Mouse (Mus musculus): ENCODE results near the gene Aoc2. TPM values are rescaled to one million over a fixed set of nuclear protein-coding genes. Genes with fewer than 3 reads are reported as not detected.
A peak's percentile ranks its signal among the peaks of the same experiment; 100 is the strongest.

Aoc2 gene
- polyA plus RNA-seq, 1 experiment from 2014 or later = 0.86 TPM

DNA sequence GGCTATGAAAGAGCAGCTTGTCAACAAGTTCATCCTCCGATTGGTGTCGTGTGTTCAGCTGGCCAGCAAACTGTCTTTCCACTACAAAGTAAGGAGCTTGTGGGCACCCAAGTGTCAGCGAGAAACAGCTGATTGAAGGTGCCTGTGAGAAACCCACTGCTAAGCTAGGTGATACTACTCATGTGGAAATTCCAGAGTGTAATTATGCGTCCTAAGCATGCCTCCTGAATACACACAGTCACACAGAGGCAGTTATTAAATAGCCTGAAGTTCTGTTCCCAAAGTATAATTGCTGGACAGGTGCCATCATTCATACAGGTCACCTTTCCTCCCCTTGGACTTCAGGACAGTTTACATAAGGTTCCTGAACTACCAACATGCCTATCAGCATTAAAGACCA lies 41.1 kb upstream of the Aoc2 start:
- no peak overlapping the region for H3K27ac ChIP-seq (ENCODE audit: low read length)
- H3K4me2 ChIP-seq (ENCODE audit: low read depth, low read length) = no peak overlapping the region
- H3K4me1 ChIP-seq (ENCODE audit: control insufficient read depth, insufficient read depth, low read length) = peaks cover 7% of the 10 kb centered on the region
- no peak overlapping the region for H3K9ac ChIP-seq (ENCODE audit: low read depth, low read length)
- H3K27me3 ChIP-seq (replicated peaks; ENCODE audit: control insufficient read depth, insufficient read depth, low read length) = no peaks in the 10 kb centered on the region
- no peaks in the 10 kb centered on the region; the same call in 1 of the 2 replicates for H3K36me3 ChIP-seq (ENCODE audit: control insufficient read depth, insufficient read depth, low read length)
- H3K4me3 ChIP-seq (ENCODE audit: low read length) = no peak overlapping the region
- no peaks in the 10 kb centered on the region for H3K9me3 ChIP-seq (ENCODE audit: control insufficient read depth, low read length)
- 70% methylated on average over 4 of the region's 4 CpGs for WGBS
- ATAC-seq = no peak

DNA sequence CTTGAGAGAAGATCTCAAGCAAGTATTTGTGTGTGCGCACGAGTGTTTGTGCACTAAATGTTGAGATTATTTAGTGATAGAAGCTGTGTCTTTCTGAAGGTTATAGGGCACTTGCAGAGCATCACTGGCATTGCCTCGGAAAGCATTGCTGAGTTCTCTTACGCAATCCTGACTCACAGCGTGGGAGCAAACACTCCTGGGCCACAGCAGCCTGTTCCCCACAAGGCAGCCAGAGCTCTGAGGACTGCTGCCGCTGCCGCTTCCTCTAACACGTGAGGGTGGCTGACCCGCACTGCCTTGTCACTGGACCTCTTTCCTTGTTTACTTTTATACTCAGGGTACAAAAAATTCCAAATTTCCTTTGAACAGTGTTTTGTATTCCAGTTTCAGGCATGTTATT lies 37.6 kb upstream of the Aoc2 start:
- Histone ChIP-seq H3K36me3 (ENCODE audit: control insufficient read depth, insufficient read depth, low read length) (peaks cover 7% of the 10 kb centered on the region; the same call in 1 of the 2 replicates), H3K4me3 (ENCODE audit: low read length) (no peak overlapping the region), H3K4me2 (ENCODE audit: low read depth, low read length) (no peak overlapping the region), H3K9ac (ENCODE audit: low read depth, low read length) (no peak overlapping the region), H3K9me3 (ENCODE audit: control insufficient read depth, low read length) (no peaks in the 10 kb centered on the region), H3K4me1 (ENCODE audit: control insufficient read depth, insufficient read depth, low read length) (no peaks in the 10 kb centered on the region), H3K27me3 (replicated peaks; ENCODE audit: control insufficient read depth, insufficient read depth, low read length) (no peaks in the 10 kb centered on the region), H3K27ac (ENCODE audit: low read length) (no peak overlapping the region)
- WGBS = 79% methylated on average over 9 of the region's 9 CpGs
- no peak for ATAC-seq

DNA sequence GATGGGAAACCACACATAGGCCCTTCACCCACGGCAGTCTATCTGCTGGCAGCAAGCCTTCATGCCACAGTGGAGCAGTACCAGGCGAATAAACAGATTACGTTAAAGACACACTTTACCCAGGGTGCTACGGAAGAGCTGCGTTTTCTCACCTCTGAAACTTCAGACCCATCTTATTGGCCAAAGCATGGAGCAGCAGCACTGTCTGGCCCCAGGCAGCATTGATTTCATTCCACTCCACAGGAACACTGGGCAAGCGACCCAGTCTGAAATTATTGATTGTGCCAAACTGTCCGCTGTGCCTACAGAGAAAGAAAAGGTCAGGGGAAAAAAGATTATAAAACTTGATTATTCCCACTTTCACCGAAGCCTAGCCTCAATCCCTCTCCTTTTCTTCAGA lies 33.6 kb upstream of the Aoc2 start:
- Histone ChIP-seq H3K4me1 (ENCODE audit: control insufficient read depth, insufficient read depth, low read length) (no peaks in the 10 kb centered on the region), H3K27me3 (replicated peaks; ENCODE audit: control insufficient read depth, insufficient read depth, low read length) (no peaks in the 10 kb centered on the region), H3K9me3 (ENCODE audit: control insufficient read depth, low read length) (no peaks in the 10 kb centered on the region), H3K27ac (ENCODE audit: low read length) (no peak overlapping the region), H3K4me3 (ENCODE audit: low read length) (no peak overlapping the region), H3K4me2 (ENCODE audit: low read depth, low read length) (no peak overlapping the region), H3K36me3 (ENCODE audit: control insufficient read depth, insufficient read depth, low read length) (peaks cover 19% of the 10 kb centered on the region), H3K9ac (ENCODE audit: low read depth, low read length) (no peak overlapping the region)
- ATAC-seq = no peak
- 96% methylated on average over 8 of the region's 8 CpGs for WGBS

GRCm38 (mm10) chr11:101295191-101295590 lies 29.7 kb upstream of the Aoc2 start:
- H3K9ac ChIP-seq (ENCODE audit: low read depth, low read length) = no peak overlapping the region
- peaks cover 18% of the 10 kb centered on the region; the same call in 1 of the 2 replicates for H3K36me3 ChIP-seq (ENCODE audit: control insufficient read depth, insufficient read depth, low read length)
- H3K9me3 ChIP-seq (ENCODE audit: control insufficient read depth, low read length) = no peaks in the 10 kb centered on the region
- no peak overlapping the region for H3K4me3 ChIP-seq (ENCODE audit: low read length)
- H3K27ac ChIP-seq (ENCODE audit: low read length) = no peak overlapping the region
- no peaks in the 10 kb centered on the region for H3K4me1 ChIP-seq (ENCODE audit: control insufficient read depth, insufficient read depth, low read length)
- no peaks in the 10 kb centered on the region for H3K27me3 ChIP-seq (replicated peaks; ENCODE audit: control insufficient read depth, insufficient read depth, low read length)
- no peak for ATAC-seq
- 91% methylated on average over 8 of the region's 8 CpGs for WGBS
- H3K4me2 ChIP-seq (ENCODE audit: low read depth, low read length) = no peak overlapping the region

DNA sequence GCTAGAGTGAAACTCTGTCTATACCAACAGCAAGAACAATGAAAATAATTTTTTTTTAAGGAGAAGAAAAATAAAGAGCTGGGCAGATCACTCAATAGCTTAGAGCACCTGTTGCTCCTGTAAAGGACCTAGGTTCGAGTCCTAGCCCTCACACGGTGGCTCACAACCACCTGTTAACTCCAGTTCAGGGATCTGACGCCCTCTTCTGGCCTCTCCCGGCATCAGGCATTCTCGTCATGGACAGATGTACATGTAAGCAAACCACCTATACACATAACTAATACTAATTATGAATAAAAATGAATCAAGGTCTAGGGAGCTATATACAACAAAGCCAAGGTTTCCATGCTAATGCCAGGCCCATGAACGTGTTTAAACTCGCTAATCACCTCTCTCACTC lies 24.0 kb upstream of the Aoc2 start:
- 63% methylated on average over 7 of the region's 7 CpGs for WGBS
- Histone ChIP-seq H3K36me3 (ENCODE audit: control insufficient read depth, insufficient read depth, low read length) (0 out of 2 replicates have a peak, but pooled peaks cover 3% of the 10 kb centered on the region), H3K4me1 (ENCODE audit: control insufficient read depth, insufficient read depth, low read length) (peaks cover 13% of the 10 kb centered on the region; the same call in 1 of the 2 replicates), H3K27ac (ENCODE audit: low read length) (no peak overlapping the region), H3K9me3 (ENCODE audit: control insufficient read depth, low read length) (no peaks in the 10 kb centered on the region), H3K4me2 (ENCODE audit: low read depth, low read length) (peak overlapping the region; percentile 85), H3K27me3 (replicated peaks; ENCODE audit: control insufficient read depth, insufficient read depth, low read length) (no peaks in the 10 kb centered on the region), H3K9ac (ENCODE audit: low read depth, low read length) (peak overlapping the region; percentile 87), H3K4me3 (ENCODE audit: low read length) (peak overlapping the region; percentile 90)
- no peak for ATAC-seq

- Histone ChIP-seq H3K9ac (ENCODE audit: low read depth, low read length) (peak overlapping the region; percentile 87), H3K4me3 (ENCODE audit: low read length) (peak overlapping the region; percentile 90), H3K27me3 (replicated peaks; ENCODE audit: control insufficient read depth, insufficient read depth, low read length) (no peaks in the 10 kb centered on the region), H3K27ac (ENCODE audit: low read length) (peak overlapping the region; percentile 43; the same call in 1 of the 2 replicates), H3K4me2 (ENCODE audit: low read depth, low read length) (peak overlapping the region; percentile 85), H3K36me3 (ENCODE audit: control insufficient read depth, insufficient read depth, low read length) (0 out of 2 replicates have a peak, but pooled peaks cover 3% of the 10 kb centered on the region), H3K9me3 (ENCODE audit: control insufficient read depth, low read length) (no peaks in the 10 kb centered on the region), H3K4me1 (ENCODE audit: control insufficient read depth, insufficient read depth, low read length) (peaks cover 13% of the 10 kb centered on the region; the same call in 1 of the 2 replicates)
- peak; percentile 54 for ATAC-seq
- WGBS = 11% methylated on average over 26 of the region's 26 CpGs
These were observed 23.4 kb upstream of the Aoc2 start for GRCm38 (mm10) chr11:101301299-101302003.

DNA sequence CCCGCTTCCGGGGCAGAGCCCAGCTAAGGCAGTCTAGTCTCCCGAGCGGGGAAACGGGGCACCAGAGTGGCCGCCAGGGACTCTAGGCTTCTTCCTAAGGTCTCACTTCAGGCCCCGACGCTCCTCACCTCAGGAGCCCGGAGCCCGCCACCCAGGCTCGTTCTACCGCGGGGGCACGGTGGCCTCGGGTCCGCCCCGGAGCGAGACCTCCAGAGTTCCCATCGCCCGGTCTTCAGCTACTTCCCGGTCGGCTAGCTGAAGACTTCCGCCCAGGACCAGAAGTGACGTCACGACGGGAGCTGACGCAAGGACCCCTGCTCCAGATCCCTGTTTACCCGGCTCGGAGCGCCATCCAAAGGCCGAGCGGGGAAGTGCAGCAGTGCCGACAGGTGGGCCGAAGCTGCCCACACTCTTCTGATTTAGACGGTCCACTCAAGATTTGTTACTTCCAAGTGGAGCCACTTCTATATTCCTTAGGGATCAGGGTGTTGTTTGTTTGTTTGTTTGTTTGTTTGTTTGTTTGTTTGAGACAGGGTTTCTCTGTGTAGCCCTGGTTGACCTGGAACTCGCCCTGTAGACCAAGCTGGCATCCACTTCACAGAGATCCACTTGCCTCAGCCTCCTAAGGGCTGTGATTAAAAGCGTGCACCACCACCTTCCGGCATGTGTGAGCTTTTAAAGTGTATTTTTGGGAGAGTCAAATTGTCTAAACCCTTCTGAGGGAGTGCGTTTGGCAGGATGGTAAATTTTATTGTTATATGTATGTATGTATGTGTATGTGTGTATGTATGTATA lies 22.7 kb upstream of the Aoc2 start, which contains the start of gene Becn1:
TSS of gene Becn1 (minus strand) at position 283 of the 795 bp plus-strand sequence.
- peak; percentile 96 for ATAC-seq
- Histone ChIP-seq H3K9ac (ENCODE audit: low read depth, low read length) (peak within 1 kb of the TSS; percentile 87), H3K27me3 (replicated peaks; ENCODE audit: control insufficient read depth, insufficient read depth, low read length) (no peaks in the 10 kb centered on the region), H3K4me3 (ENCODE audit: low read length) (peak within 1 kb of the TSS; percentile 90), H3K4me2 (ENCODE audit: low read depth, low read length) (peak within 1 kb of the TSS; percentile 85), H3K9me3 (ENCODE audit: control insufficient read depth, low read length) (no peaks in the 10 kb centered on the region), H3K4me1 (ENCODE audit: control insufficient read depth, insufficient read depth, low read length) (peaks cover 13% of the 10 kb centered on the region; the same call in 1 of the 2 replicates), H3K27ac (ENCODE audit: low read length) (peak within 1 kb of the TSS; percentile 43; the same call in 1 of the 2 replicates), H3K36me3 (ENCODE audit: control insufficient read depth, insufficient read depth, low read length) (0 out of 2 replicates have a peak, but pooled peaks cover 3% of the 10 kb centered on the region)
- WGBS = 5% methylated on average over 39 of the region's 39 CpGs

DNA sequence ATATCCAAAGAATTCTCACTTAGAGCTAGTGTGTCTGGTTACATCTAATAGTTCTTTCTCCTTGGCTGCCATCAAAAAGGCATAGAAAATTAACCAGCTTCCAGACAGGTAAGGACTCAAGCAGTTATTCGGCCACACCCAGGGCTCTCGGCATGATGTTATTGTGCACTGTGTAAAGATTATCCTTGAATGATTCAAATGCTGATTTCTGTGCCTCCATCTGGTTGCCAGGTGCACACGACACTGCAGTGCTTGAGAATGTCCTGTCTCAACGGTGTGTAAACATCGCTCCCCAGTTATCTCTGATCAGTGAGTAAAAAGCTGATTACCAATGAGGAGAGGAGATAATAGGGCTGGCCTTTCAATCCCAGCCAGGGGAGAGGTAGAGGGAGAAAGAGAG lies 17.1 kb upstream of the Aoc2 start:
- WGBS = 26% methylated on average over 5 of the region's 5 CpGs

GRCm38 (mm10) chr11:101311083-101311482 lies 13.8 kb upstream of the Aoc2 start:
- Histone ChIP-seq H3K36me3 (ENCODE audit: control insufficient read depth, insufficient read depth, low read length) (no peaks in the 10 kb centered on the region), H3K4me3 (ENCODE audit: low read length) (no peak overlapping the region), H3K4me1 (ENCODE audit: control insufficient read depth, insufficient read depth, low read length) (no peaks in the 10 kb centered on the region), H3K27ac (ENCODE audit: low read length) (no peak overlapping the region), H3K9me3 (ENCODE audit: control insufficient read depth, low read length) (no peaks in the 10 kb centered on the region), H3K4me2 (ENCODE audit: low read depth, low read length) (no peak overlapping the region), H3K9ac (ENCODE audit: low read depth, low read length) (no peak overlapping the region), H3K27me3 (replicated peaks; ENCODE audit: control insufficient read depth, insufficient read depth, low read length) (no peaks in the 10 kb centered on the region)
- no peak for ATAC-seq
- 88% methylated on average over 3 of the region's 3 CpGs for WGBS

More for the DNA sequence above, 17.1 kb upstream of the Aoc2 start:
- Histone ChIP-seq H3K4me3 (ENCODE audit: low read length) (no peak overlapping the region), H3K9ac (ENCODE audit: low read depth, low read length) (no peak overlapping the region), H3K27ac (ENCODE audit: low read length) (no peak overlapping the region), H3K27me3 (replicated peaks; ENCODE audit: control insufficient read depth, insufficient read depth, low read length) (no peaks in the 10 kb centered on the region), H3K9me3 (ENCODE audit: control insufficient read depth, low read length) (no peaks in the 10 kb centered on the region), H3K4me2 (ENCODE audit: low read depth, low read length) (no peak overlapping the region), H3K36me3 (ENCODE audit: control insufficient read depth, insufficient read depth, low read length) (no peaks in the 10 kb centered on the region), H3K4me1 (ENCODE audit: control insufficient read depth, insufficient read depth, low read length) (no peaks in the 10 kb centered on the region)
- peak; percentile 53; the same call in 1 of the 2 replicates for ATAC-seq
